Mouse (Mus musculus) embryonic facial prominence, embryonic 11.5 days (tissue): ENCODE results near the gene Tmprss4. TPM values are rescaled to one million over a fixed set of nuclear protein-coding genes. Genes with fewer than 3 reads are reported as not detected.
A peak's percentile ranks its signal among the peaks of the same experiment; 100 is the strongest.

Source experiments
- ATAC-seq: fragments of 200-750 bp; cut with Nextera tagmentation; replicated peaks from 2 replicates; pipeline ENCODE4 v1.8.0; 2017; ENCODE audit warnings: low read depth; ENCODE audit not compliant: insufficient number of reproducible peaks, low FRiP score, low TSS enrichment
- DNase-seq: peaks from one replicate; pipeline ENCODE4 v3.0.0-alpha.2; 2015; ENCODE audit warnings: low spot score
- H3K27ac ChIP-seq: fragments of 300-500 bp; sonication (generic); replicated peaks from 2 replicates; pipeline ENCODE4 v1.5.1; 2014; ENCODE audit warnings: mild to moderate bottlenecking, low read depth, low read length, control low read depth
- H3K27me3 ChIP-seq: fragments of 300-500 bp; sonication (generic); 2 replicates; pipeline ENCODE4 v1.6.1; 2014; ENCODE audit warnings: mild to moderate bottlenecking, low read length, moderate library complexity, mixed read lengths; ENCODE audit not compliant: control insufficient read depth, insufficient read depth
- H3K36me3 ChIP-seq: fragments of 300-500 bp; sonication (generic); replicated peaks from 2 replicates; pipeline ENCODE4 v1.6.1; 2014; ENCODE audit warnings: low read depth, mild to moderate bottlenecking, low read length, moderate library complexity, mixed read lengths; ENCODE audit not compliant: control insufficient read depth, insufficient read depth
- H3K4me1 ChIP-seq: fragments of 300-500 bp; sonication (generic); 2 replicates; pipeline ENCODE4 v1.6.1; 2014; ENCODE audit warnings: low read length, mixed read lengths; ENCODE audit not compliant: control insufficient read depth, insufficient read depth
- H3K4me2 ChIP-seq: fragments of 300-500 bp; sonication (generic); 2 replicates; pipeline ENCODE4 v1.6.1; 2014; ENCODE audit warnings: low read depth, mild to moderate bottlenecking, control low read depth, low read length, moderate library complexity
- H3K4me3 ChIP-seq: fragments of 300-500 bp; sonication (generic); 2 replicates; pipeline ENCODE4 v1.5.1; 2014; ENCODE audit warnings: low read depth, low read length, control low read depth
- H3K9ac ChIP-seq: fragments of 300-500 bp; sonication (generic); replicated peaks from 2 replicates; pipeline ENCODE4 v1.6.1; 2014; ENCODE audit warnings: mild to moderate bottlenecking, control low read depth, low read length
- H3K9me3 ChIP-seq: fragments of 300-500 bp; sonication (generic); replicated peaks from 2 replicates; pipeline ENCODE4 v1.6.1; 2016; ENCODE audit warnings: mild to moderate bottlenecking, low read length, inconsistent platforms, mixed read lengths; ENCODE audit not compliant: control insufficient read depth
- WGBS: fragments of 180-500 bp; shearing (Covaris S2); extraction: QIAGEN DNeasy Blood & Tissue Kit; methylation state at CpG from one replicate; pipeline ENCODE4 v1.1.7; 2014; 5-methylcytosine and 5-hydroxymethylcytosine counted together
- polyA plus RNA-seq: library from polyadenylated mRNA; unstranded; fragments of >200 nt; fragmentation: Nextera tagmentation; extraction: Ambion mirVana; gene quantifications from 2 replicates; pipeline ENCODE4 v1.2.1, GENCODE M21; 2014

The Tmprss4 gene
- polyA plus RNA-seq, 1 experiment from 2014 or later: not detected

GRCm38 (mm10) chr9:45207015-45207743 lies 3.3 kb upstream of the Tmprss4 start:
- 80% methylated on average over 7 of the region's 7 CpGs for WGBS
- no peak overlapping the region for H3K27ac ChIP-seq

GRCm38 (mm10) chr9:45206121-45206520 lies 2.2 kb upstream of the Tmprss4 start:
- Histone ChIP-seq H3K36me3 (no peaks in the 10 kb centered on the region), H3K9ac (no peak overlapping the region), H3K27ac (no peak overlapping the region), H3K9me3 (no peaks in the 10 kb centered on the region), H3K27me3 (no peaks in the 10 kb centered on the region), H3K4me2 (no peak overlapping the region), H3K4me3 (no peak overlapping the region), H3K4me1 (no peaks in the 10 kb centered on the region)
- DNase-seq: no peak
- no peak for ATAC-seq
- 75% methylated on average over 4 of the region's 4 CpGs for WGBS

More at GRCm38 (mm10) chr9:45207015-45207743, 3.3 kb upstream of the Tmprss4 start:
- H3K9me3 ChIP-seq: no peaks in the 10 kb centered on the region
- DNase-seq (no peak), ATAC-seq (no peak)
- H3K4me3 ChIP-seq: no peak overlapping the region
- H3K9ac ChIP-seq: no peak overlapping the region
- no peak overlapping the region for H3K4me2 ChIP-seq
- no peaks in the 10 kb centered on the region for H3K27me3 ChIP-seq
- H3K36me3 ChIP-seq: no peaks in the 10 kb centered on the region
- no peaks in the 10 kb centered on the region for H3K4me1 ChIP-seq

GRCm38 (mm10) chr9:45205143-45205542 lies 1.3 kb upstream of the Tmprss4 start:
- H3K27ac ChIP-seq: no peak overlapping the region
- no peak overlapping the region for H3K4me2 ChIP-seq
- no peak overlapping the region for H3K4me3 ChIP-seq
- no peaks in the 10 kb centered on the region for H3K4me1 ChIP-seq
- H3K36me3 ChIP-seq: no peaks in the 10 kb centered on the region
- ATAC-seq (no peak), DNase-seq (no peak)
- H3K27me3 ChIP-seq: no peaks in the 10 kb centered on the region
- WGBS: 84% methylated on average over 5 of the region's 5 CpGs
- H3K9me3 ChIP-seq: no peaks in the 10 kb centered on the region
- H3K9ac ChIP-seq: no peak overlapping the region

GRCm38 (mm10) chr9:45202021-45202798 lies 1.7 kb downstream of the Tmprss4 start:
- H3K4me2 ChIP-seq: no peak overlapping the region
- H3K9ac ChIP-seq: no peak overlapping the region
- no peak for DNase-seq
- no peak for ATAC-seq
- H3K36me3 ChIP-seq: no peaks in the 10 kb centered on the region
- WGBS: 74% methylated on average over 9 of the region's 9 CpGs
- H3K4me3 ChIP-seq: no peak overlapping the region
- no peak overlapping the region for H3K27ac ChIP-seq
- no peaks in the 10 kb centered on the region for H3K4me1 ChIP-seq
- H3K27me3 ChIP-seq: no peaks in the 10 kb centered on the region
- H3K9me3 ChIP-seq: no peaks in the 10 kb centered on the region

- Histone ChIP-seq H3K4me2 (no peak overlapping the region), H3K4me3 (no peak overlapping the region), H3K27ac (no peak overlapping the region), H3K36me3 (no peaks in the 10 kb centered on the region), H3K4me1 (no peaks in the 10 kb centered on the region), H3K9me3 (no peaks in the 10 kb centered on the region), H3K9ac (no peak overlapping the region), H3K27me3 (no peaks in the 10 kb centered on the region)
- WGBS: 85% methylated on average over 5 of the region's 5 CpGs
- ATAC-seq (no peak), DNase-seq (no peak)
Observed at GRCm38 (mm10) chr9:45201319-45201947, 2.5 kb downstream of the Tmprss4 start.

GRCm38 (mm10) chr9:45197549-45197948 lies 6.3 kb downstream of the Tmprss4 start:
- WGBS: 88% methylated on average over 5 of the region's 5 CpGs
- Histone ChIP-seq H3K27ac (no peak overlapping the region), H3K4me1 (no peaks in the 10 kb centered on the region), H3K9me3 (no peaks in the 10 kb centered on the region), H3K4me3 (no peak overlapping the region), H3K4me2 (no peak overlapping the region), H3K9ac (no peak overlapping the region), H3K27me3 (no peaks in the 10 kb centered on the region), H3K36me3 (no peaks in the 10 kb centered on the region)
- no peak for DNase-seq
- no peak for ATAC-seq

GRCm38 (mm10) chr9:45196125-45196830 lies 7.6 kb downstream of the Tmprss4 start:
- Histone ChIP-seq H3K9ac (no peak overlapping the region), H3K4me1 (no peaks in the 10 kb centered on the region), H3K27ac (no peak overlapping the region), H3K36me3 (no peaks in the 10 kb centered on the region), H3K4me2 (no peak overlapping the region), H3K9me3 (no peaks in the 10 kb centered on the region), H3K4me3 (no peak overlapping the region), H3K27me3 (no peaks in the 10 kb centered on the region)
- DNase-seq (peak; percentile 5), ATAC-seq (no peak)
- WGBS: 67% methylated on average over 8 of the region's 8 CpGs
